In genomic region chr3:133776013-133776412, GRCm38 (mm10) we compare ENCODE assay signal across 14 mouse cellular contexts.
"Had no signal": no experiment of that assay in that cellular context is flagged by ENCODE, and none has a peak within 500 bp of the region (broad histone marks: within the 10 kb centered on the region; RNA-seq: fewer than 3 reads in every experiment).

No protein-coding gene starts in this region.

- DNase-seq: kidney, adult 11 months; kidney, adult 9 months; kidney, postnatal 36 days; layer of hippocampus, adult 9-11 months; layer of hippocampus, postnatal 36 days; right cerebral cortex, postnatal 14 days; thymus, postnatal 4 days had no signal

- ATAC-seq: inflammation-experienced regulatory T-cells, adult 6 months; midbrain, embryonic 15.5 days had no signal

- H3K27me3 ChIP-seq: limb, embryonic 15.5 days; midbrain, embryonic 15.5 days; stomach, embryonic 15.5 days had no signal

- H3K9me3 ChIP-seq: limb, embryonic 15.5 days; midbrain, embryonic 15.5 days; stomach, embryonic 15.5 days had no signal

- H3K4me3 ChIP-seq: limb, embryonic 15.5 days; midbrain, embryonic 15.5 days; stomach, embryonic 15.5 days had no signal

- H3K27ac ChIP-seq: kidney, postnatal 0 days; limb, embryonic 15.5 days; liver, embryonic 14.5 days; midbrain, embryonic 15.5 days; stomach, embryonic 15.5 days had no signal

- H3K36me3 ChIP-seq: limb, embryonic 15.5 days; midbrain, embryonic 15.5 days; stomach, embryonic 15.5 days had no signal

- H3K4me1 ChIP-seq: limb, embryonic 15.5 days; midbrain, embryonic 15.5 days; stomach, embryonic 15.5 days had no signal

- H3K4me2 ChIP-seq: limb, embryonic 15.5 days; midbrain, embryonic 11.5 days; midbrain, embryonic 15.5 days; stomach, embryonic 15.5 days had no signal

- H3K9ac ChIP-seq: limb, embryonic 15.5 days; liver, embryonic 14.5 days; midbrain, embryonic 15.5 days; stomach, embryonic 15.5 days had no signal
